1 mouse cellular context compared by ENCODE assay signal in the genomic region with DNA sequence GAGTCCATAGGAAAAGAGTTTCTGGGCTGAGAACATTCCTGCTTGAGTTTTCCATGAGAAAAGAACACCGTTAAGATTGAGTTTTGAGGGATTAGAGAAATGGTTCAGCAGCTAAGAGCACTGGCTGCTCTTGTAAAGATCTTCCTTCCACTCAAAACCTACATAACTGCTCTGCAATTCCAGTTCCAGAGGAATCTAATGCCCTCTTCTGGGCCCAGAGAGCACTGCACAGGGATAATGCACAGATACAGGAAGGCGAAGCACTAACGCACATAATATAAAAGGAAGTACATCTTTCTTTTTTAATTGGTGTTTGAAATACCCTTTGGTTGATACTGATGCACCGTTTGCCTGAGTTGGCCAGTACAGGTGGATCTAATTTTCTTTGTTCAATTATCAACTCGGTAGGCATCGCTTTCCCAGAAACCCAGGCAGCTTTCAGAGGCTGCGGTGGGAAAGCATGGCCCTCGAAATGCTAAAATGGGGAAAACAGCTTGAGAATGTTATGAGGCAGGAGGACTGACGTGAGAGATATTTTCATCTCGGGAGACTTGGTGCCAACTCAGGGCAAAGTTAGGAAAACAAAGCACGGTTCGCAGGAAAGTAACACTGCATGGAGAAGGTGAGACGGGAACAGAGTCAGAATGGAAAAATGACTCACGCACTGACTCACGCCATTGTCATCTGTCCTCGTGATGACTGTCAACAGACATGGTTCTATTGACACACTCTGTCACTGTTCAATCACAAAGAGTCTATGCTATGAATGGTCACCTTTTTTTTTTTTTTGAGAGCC.
TF ChIP-seq lines count a peak whose summit lies in the region.

No protein-coding gene starts in this region.

TF ChIP-seq in CH12.LX, 34 proteins besides CTCF, POLR2A, EP300 and RAD21 (continued from another document):
- 0 out of 2 replicates have a peak, but pooled peaks have one; percentile 15 for TF ChIP-seq HCFC1 (IDR thresholded peaks at IDR 0.05; ENCODE audit: low read depth, low read length)
- TF ChIP-seq POLR2AphosphoS2 (IDR thresholded peaks at IDR 0.05; ENCODE audit: low read depth, low read length): no peak
- no peak; the same call in 1 of the 2 replicates for TF ChIP-seq SIN3A (IDR thresholded peaks at IDR 0.05; ENCODE audit: low read length)
- peak; percentile 30; the same call in 1 of the 2 replicates for TF ChIP-seq ZNF384 (IDR thresholded peaks at IDR 0.05; ENCODE audit: low read depth, low read length)
- TF ChIP-seq E2F4 (IDR thresholded peaks at IDR 0.05; ENCODE audit: insufficient replicate concordance, low read depth, low read length): no peak
- peak; percentile 45; the same call in 1 of the 2 replicates for TF ChIP-seq JUN (IDR thresholded peaks at IDR 0.05; ENCODE audit: insufficient read depth, low read depth, low read length)
- TF ChIP-seq ZMIZ1 (IDR thresholded peaks at IDR 0.05; ENCODE audit: low read depth, low read length): no peak
- TF ChIP-seq MEF2A (IDR thresholded peaks at IDR 0.05; ENCODE audit: borderline replicate concordance, low read depth, low read length): 0 out of 2 replicates have a peak, but pooled peaks have one; percentile 44
- TF ChIP-seq TBP (conservative IDR thresholded peaks at IDR 0.05; ENCODE audit: low read depth, low read length): no peak
- TF ChIP-seq JUND (conservative IDR thresholded peaks at IDR 0.05; ENCODE audit: low read depth, low read length): peak; percentile 66
- TF ChIP-seq KAT2A (IDR thresholded peaks at IDR 0.05; ENCODE audit: insufficient replicate concordance, low read length): no peak
